Mouse (Mus musculus) heart, adult 18-20 months (tissue): Measurements from ENCODE around the gene Gm9936. TPM values are rescaled to one million over a fixed set of nuclear protein-coding genes. Genes with fewer than 3 reads are reported as not detected.
"Not testable (repeated sequence)": the region's sequence is repeated elsewhere in the genome, so short reads cannot be mapped to it uniquely, and the experiment has no call there.

Source experiments
- DNase-seq, 2 experiments: peaks; one replicate each; pipeline ENCODE4 v3.0.0; 2021 to 2022; ENCODE audit warnings: mixed read lengths in 1 of 2
- long read RNA-seq, 2 experiments: library from polyadenylated mRNA; stranded (forward); transcript quantifications; one replicate each; pipeline ENCODE4 v2.0.0; 2021
- total RNA-seq, 2 experiments: library from RNA; stranded (reverse); gene quantifications; 2 replicates each; pipeline ENCODE4 v1.2.3; 2021

The Gm9936 gene
- not detected for total RNA-seq
- long read RNA-seq, experiment 1 = 0 reads
- long read RNA-seq, experiment 2 = 0 reads

DNA sequence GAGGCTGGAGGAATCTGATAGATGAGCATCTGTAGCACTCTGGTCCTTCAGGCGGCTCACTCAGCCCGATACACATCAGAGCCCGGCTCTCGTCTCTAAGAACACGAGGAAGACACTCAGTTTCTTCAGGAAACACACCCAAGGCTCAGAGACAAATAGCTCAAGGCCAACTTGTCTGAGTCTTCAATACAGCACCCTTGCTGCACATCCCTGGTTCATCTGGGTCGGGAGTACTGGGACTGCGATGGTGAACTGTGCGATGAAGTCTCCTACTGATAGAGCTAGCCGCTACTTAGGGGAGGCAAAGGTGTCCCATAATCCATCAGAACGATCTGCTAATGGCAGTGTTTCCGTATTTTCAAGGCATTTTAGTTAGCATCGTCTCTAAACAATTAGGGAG, at the start of gene Gm9936:
Gene Gm9936, minus strand, starts transcription at position 101 of the 400 bp plus-strand sequence.
- no peak for DNase-seq

GRCm38 (mm10) chr5:114902413-114902812, 43.9 kb upstream of the Gm9936 start:
- peak; percentile 31 to 65 for DNase-seq

GRCm38 (mm10) chr5:114898857-114899256, 40.4 kb upstream of the Gm9936 start:
- DNase-seq = no peak

DNA sequence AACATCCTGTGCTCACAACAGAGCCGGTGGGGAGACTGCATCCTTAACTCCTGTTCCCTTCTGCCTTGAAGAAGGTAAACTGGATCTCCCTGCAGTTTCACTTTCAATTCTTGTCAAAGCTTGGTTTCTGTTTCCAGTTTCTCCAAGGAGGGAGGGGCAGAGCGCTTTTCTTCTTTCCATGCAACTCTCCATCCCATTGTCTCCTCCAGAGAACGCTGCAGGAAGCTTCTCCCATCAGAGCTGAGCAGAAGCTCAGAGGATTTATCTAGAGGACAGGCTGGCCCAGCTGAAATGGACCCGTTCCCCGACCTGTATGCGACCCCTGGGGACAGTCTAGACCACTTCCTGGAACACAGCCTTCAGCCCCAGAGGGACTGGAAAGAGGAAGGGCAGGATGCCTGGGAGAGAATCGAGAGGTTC, 38.9 kb upstream of the Gm9936 start:
- DNase-seq = peak; percentile 78 to 82

GRCm38 (mm10) chr5:114896688-114897373, 38.3 kb upstream of the Gm9936 start, which contains the start of gene Oasl2:
TSS of gene Oasl2 (plus strand) at chr5:114896936.
- no peak for DNase-seq

GRCm38 (mm10) chr5:114895542-114895941, 37.1 kb upstream of the Gm9936 start:
- DNase-seq = no peak

GRCm38 (mm10) chr5:114888995-114889394, 30.5 kb upstream of the Gm9936 start:
- no peak for DNase-seq

DNA sequence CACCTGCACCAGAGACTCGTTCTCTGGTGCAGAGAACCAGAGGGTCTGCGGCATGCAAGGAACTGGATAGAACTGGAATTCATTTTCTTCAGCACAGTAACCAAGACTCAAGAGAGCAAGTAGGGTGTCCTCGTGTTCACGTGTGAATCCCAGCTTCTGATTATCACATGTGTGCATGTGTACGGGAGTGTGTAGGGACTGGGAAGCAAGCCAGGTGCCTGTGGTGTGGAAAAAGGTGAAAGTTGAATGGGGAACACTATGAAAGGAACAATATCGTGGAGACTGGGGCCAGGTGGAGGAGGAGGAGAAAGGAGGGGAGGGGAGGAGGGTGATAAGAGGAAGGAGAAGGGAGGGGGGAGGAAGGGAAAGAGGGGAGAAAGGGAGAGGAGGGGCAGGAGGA, 28.3 kb upstream of the Gm9936 start:
- no peak for DNase-seq

DNA sequence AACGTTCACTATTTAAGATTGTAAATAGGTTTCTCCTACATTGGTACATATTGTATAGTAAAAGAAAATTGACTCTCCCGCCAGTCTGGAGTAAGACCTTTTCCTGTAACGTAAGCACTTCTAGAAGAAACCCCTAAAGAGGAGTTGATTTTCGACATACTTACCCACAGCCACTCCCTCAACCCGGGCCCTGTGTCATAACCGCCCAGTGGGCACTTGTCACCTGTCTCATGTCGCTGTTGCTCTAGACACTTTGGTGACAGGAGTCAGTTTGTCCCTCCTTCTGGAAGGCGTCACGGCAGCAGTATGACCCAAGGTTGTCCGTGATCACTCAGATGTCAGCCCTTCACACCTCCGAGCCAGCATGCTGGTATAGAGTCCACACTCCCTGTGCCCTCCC, 24.5 kb upstream of the Gm9936 start:
- no peak for DNase-seq

DNA sequence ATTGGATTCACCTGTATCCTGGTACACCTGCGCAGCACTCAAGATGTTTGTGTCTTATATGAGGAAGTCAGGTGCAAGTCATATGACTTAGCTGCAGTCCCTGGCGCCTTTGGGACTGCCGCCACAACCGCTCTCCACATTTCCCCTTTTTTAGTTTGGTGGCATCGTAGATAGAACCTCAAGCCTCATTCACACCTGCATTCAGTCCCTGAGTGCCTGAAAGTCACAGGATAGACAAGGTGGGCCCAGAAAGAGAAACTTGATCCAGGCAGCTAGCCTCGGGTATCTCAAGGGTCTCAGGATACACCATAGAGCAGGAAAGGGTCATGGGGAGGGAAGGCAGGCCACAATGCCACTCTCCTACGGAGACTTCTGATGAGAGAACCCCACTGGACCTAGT, 23.8 kb upstream of the Gm9936 start:
- not testable (repeated sequence) for DNase-seq

GRCm38 (mm10) chr5:114879399-114879798, 20.9 kb upstream of the Gm9936 start:
- DNase-seq = no peak

DNA sequence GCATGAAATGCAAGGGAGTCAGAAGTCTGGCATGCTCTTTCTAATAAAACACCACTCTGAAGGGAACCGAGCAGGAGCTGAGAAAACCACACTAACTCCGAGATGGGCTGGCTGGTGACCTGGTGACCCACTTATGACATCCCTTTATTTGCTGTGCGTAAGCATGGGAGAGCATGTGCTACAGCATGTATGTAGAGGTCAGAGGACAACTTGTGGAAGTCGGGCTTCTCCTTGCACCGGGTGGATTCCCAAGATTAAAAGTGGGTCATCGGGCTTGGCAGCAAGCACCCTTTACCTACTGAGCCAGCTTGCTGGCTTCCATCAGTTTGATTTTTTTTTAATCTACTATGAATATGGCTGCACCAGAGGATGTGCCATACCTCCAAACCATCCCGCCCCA, 19.0 kb upstream of the Gm9936 start:
- DNase-seq = no peak

GRCm38 (mm10) chr5:114876331-114876730, 17.8 kb upstream of the Gm9936 start:
- DNase-seq = no peak

DNA sequence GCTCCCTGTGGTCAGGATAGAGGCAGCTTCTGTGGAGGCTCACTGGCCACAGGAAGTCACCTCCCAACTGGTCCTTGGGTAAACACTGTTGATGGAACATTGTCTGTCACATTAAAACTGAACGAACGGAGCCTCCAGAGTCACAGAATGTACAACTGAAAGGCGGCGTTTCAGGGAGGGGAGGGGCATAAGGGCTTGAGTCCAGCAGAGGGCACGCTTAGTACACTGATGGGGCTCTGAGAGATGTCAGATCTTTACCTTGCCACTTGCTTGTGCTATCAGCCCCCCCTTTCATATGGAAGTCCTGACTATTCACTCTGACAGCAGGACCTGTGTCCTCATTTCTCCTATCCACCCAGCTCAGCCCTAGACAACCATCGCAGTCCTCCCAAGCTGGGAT, 17.4 kb upstream of the Gm9936 start:
- peak in 1 of 2 experiments; percentile 21 for DNase-seq

GRCm38 (mm10) chr5:114865279-114865678, 6.8 kb upstream of the Gm9936 start:
- no peak for DNase-seq

DNA sequence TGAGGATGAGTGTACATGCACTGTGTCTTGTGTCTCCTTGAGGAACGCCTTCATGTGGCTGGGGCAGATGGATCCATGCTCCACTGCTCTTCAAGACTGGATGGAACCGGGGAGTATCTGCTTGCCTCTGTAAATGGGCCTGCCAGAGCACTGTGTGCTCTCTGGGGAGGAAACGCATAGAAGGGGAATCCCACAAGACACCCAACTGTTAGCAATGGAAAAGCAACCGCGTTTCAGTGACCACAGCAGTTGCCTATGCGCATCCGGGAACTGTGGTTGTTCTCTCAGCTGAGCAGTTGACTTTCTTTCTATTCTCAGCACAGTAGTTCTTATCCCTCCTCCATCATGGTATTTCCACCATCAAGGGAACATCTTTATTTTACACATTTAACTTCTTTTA, 6.3 kb upstream of the Gm9936 start:
- DNase-seq = no peak

DNA sequence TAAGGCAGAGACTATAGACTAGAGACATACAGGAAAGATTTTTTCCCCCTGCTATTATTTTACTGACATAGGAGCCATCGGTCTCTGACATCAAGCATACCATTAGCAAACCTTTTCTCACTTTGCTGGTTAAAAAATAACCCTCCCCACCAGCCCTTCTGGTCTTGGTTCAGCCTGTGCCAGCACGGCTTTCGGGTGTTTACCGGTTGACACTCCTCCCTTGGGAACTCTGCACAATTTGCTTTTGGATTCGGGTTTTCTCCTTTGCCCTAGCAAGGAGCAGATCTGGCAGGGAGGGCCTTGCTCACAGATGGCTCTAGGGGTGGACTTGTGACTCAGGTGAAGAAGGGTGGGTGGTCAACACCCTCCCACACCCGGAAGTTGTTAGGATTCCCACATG, 3.2 kb upstream of the Gm9936 start:
- DNase-seq = no peak

GRCm38 (mm10) chr5:114859253-114859652, 771 bp upstream of the Gm9936 start:
- peak; percentile 59 to 84 for DNase-seq

- DNase-seq = not testable (repeated sequence)
Measured at GRCm38 (mm10) chr5:114853364-114853763, 5.1 kb downstream of the Gm9936 start, which contains the start of gene 4930519G04Rik. TSS of gene 4930519G04Rik (plus strand) at chr5:114853664.

GRCm38 (mm10) chr5:114851565-114852236, 6.8 kb downstream of the Gm9936 start:
- DNase-seq = no peak

GRCm38 (mm10) chr5:114844371-114844770, 14.1 kb downstream of the Gm9936 start:
- not testable (repeated sequence) for DNase-seq

DNA sequence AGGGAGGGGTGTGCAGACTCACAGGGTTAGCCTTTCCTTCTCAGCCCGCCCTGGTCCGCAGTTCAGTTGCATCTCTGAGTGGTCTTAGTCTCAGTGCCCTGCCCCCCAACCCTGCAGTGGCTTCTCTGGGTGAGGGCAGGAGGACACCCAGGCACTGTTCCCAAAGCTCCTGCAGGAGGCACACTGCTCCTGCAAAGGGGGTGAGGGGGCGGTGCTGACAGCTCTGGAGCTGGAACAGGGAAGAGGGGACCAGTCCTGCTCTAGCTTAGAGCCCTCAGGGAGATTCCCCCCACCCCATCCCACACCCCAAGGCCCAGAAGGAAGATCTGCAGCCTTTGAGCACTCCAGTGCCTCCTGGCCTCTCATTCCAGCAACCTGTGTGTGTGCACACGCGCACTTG, 15.8 kb downstream of the Gm9936 start:
- DNase-seq = no peak

- not testable (repeated sequence) for DNase-seq
Measured at GRCm38 (mm10) chr5:114842155-114842554, 16.3 kb downstream of the Gm9936 start.

- not testable (repeated sequence) for DNase-seq
Measured at GRCm38 (mm10) chr5:114840481-114840880, 18.0 kb downstream of the Gm9936 start.
